Mouse (Mus musculus) cerebellum, adult 2 months (tissue): ENCODE data around the gene Myo3b.

Experiments used
- CTCF ChIP-seq: fragments of 200-500 bp; IDR thresholded peaks from 2 replicates; pipeline ENCODE4 v1.5.1; 2011; ENCODE audit warnings: low read depth, mild to moderate bottlenecking, control low read depth, low read length, moderate library complexity, borderline replicate concordance; ENCODE audit not compliant: insufficient read depth
- POLR2A ChIP-seq: fragments of 200-500 bp; IDR thresholded peaks from 2 replicates; pipeline ENCODE4 v1.6.1; 2011; ENCODE audit warnings: low read length, control low read depth, borderline replicate concordance; ENCODE audit not compliant: insufficient read depth

- TF ChIP-seq CTCF (no peak), POLR2A (no peak)
Observed at GRCm38 (mm10) chr2:70210427-70211332, 171.8 kb downstream of the Myo3b start.
